Mouse (Mus musculus) heart, adult 8-10 months (tissue): ENCODE measurements around the gene Vps52. TPM values are rescaled to one million over a fixed set of nuclear protein-coding genes. Genes with fewer than 3 reads are reported as not detected.
"Not testable (repeated sequence)": the region's sequence is repeated elsewhere in the genome, so short reads cannot be mapped to it uniquely, and the experiment has no call there.

ENCODE experiments used
- DNase-seq: peaks from one replicate; pipeline ENCODE4 v3.0.0; 2022; ENCODE audit warnings: low spot score
- total RNA-seq, 4 experiments: library from RNA; stranded (reverse); gene quantifications; 2 replicates each; pipeline ENCODE4 v1.2.4; 2022

Gene Vps52
- total RNA-seq, 4 experiments from 2014 or later, result 35.6 to 45.0 (median 41.6) TPM

- no peak for DNase-seq
Observed at GRCm38 (mm10) chr17:33941381-33941780, 14.2 kb upstream of the Vps52 start.

DNA sequence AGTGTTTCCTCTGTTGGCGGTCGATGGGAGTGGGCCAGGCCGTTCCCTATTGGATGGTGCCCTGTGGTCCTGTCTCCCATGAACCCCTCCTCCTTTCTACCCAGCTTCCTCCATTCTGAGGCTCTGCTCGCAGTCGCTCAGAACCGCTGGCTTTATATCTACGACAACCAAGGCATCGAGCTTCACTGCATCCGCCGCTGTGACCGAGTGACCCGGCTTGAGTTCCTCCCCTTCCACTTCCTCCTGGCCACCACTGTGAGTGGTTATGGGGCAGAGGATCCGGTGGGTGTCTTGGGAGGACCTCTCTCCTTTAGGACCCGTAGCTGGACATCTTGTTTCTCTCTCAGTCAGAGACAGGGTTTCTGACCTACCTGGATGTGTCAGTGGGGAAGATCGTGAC is 12.2 kb upstream of the Vps52 start:
- DNase-seq, result no peak

DNA sequence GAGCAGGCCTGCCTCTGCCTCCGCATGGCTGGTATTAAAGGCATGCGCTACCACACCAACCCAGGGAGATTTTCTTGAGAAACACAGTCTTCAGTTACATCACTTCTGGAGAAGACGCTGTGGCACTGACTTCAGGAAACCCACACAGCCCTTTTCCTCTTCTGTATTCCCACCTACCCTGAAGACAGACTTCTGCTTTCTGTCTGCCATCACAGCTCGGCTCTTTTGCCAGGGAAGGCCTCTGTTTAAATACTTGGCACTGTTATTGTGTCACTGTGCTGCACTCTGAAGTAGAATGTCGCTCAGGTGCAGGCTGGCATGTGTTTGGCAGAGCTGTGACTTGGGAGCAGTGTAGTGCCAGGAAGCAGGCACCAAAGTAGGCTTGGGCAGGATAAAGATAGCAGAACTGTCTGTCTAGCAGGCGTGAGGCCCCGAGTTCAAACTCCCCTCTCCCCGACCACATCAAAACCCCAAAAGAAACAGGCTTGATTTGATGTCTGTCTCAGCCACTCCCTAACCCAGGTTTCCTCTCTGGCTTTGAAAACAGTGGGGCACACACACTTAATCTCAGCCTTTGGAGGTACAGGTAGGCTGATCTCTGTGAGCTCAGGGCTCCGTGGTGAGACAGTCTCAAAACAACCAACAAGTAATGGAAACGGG is 8.1 kb upstream of the Vps52 start:
- DNase-seq, result no peak

- no peak for DNase-seq
Observed at GRCm38 (mm10) chr17:33948090-33948904, 7.3 kb upstream of the Vps52 start.

GRCm38 (mm10) chr17:33948905-33949537 is 6.6 kb upstream of the Vps52 start:
- no peak for DNase-seq

GRCm38 (mm10) chr17:33950131-33950625 is 5.4 kb upstream of the Vps52 start:
- DNase-seq, result no peak

DNA sequence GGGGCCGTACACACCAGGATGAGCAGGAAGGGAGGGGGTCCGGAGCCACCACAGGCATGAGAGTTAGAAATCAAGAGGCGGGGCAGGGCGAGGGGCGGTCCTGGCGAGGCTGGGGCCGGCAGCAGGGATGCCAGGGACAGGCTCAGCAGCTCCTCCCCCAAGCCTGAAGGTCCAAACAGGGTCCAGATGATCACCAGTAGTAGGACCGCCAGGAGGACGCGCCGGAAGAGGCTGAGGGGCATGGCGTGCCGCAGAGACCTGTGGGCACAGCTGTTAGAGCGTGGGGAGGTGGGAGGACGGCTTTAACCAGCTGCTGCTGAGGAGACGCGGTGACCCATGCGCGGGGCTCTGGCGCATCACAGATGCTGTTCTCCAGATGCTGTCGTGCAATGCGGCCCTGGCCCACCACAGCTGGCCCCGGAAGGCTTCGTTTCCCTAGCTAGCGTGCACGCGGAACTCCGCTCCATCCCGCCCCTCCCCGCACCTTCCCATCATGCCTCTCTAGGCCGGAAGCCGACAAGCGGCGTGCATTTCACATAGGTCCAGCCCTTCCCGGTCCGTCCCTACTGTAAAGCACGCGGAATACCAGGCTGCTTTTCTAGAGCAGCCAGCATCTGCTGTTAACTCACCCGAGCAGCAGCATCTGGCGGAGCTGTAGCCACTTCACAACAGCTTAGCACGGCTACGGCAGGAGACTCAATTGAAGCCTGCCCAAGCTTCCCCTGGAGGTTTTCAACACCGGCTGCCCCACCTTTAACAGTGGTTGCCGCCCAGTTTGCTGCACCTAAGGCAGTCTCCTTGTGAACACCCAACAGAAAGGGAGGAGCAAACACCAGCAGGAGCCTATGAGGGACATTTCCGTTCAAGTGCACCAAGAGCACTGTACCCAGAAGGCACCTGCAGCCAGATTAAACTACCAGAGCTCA is 4.3 kb upstream of the Vps52 start, which contains the start of gene B3galt4:
B3galt4 (minus strand) TSS at position 468 of the 926 bp plus-strand sequence.
- DNase-seq, result peak; percentile 74

- not testable (repeated sequence) for DNase-seq
Observed at GRCm38 (mm10) chr17:33952015-33952414, 3.6 kb upstream of the Vps52 start.

DNA sequence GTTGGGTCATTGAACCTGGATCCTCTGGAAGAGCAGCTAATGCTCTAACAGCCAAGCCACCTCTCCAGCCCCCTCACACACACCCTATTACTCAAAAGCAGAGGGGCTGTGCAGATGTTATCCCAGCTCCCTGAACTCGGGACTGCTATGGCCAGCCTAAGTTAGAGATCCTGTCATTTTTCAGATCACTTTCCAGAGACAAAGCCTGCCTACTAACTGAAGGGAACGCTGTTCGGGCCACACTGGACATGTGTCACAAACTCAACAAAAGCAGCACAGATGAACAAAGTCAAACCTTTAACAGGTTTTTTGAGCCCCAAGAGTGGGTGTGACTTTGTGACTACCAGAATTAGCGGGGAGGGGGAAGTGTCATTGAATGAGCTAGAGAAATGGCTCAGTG is 2.7 kb upstream of the Vps52 start:
- no peak for DNase-seq

GRCm38 (mm10) chr17:33953310-33953709 is 2.3 kb upstream of the Vps52 start:
- DNase-seq, result no peak

DNA sequence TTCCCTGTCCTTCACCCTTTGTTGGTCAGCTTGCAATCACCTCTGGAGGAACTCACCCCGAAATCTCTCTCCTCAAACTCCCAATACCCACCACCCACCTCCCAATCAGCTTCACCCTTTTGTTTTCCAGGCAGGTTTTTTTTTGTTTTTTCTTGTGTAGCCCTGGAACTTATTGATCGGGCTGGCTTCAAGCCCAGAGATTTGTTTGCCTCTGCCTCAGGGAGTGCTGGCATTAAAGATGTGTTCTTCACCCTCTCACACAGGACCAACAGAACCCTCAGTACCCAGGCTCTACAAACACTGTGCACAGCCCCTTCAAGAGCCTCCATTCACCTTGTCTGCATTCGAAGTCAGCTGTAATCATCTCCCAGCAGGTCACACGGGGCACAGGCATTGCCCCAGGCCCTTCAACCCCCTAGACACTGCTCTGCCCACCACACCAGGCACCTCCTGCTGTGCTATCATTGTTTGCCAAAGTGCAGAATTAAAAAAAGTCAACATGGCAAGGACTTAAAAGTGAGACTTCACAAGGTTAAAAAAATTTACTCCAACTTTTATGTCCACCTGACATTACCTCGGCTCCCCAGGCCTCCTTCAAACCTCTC is 1.5 kb upstream of the Vps52 start:
- DNase-seq, result no peak

GRCm38 (mm10) chr17:33954646-33955554 is 712 bp upstream of the Vps52 start:
- DNase-seq, result no peak

- DNase-seq, result no peak
Observed at GRCm38 (mm10) chr17:33956336-33956735, 724 bp downstream of the Vps52 start.

DNA sequence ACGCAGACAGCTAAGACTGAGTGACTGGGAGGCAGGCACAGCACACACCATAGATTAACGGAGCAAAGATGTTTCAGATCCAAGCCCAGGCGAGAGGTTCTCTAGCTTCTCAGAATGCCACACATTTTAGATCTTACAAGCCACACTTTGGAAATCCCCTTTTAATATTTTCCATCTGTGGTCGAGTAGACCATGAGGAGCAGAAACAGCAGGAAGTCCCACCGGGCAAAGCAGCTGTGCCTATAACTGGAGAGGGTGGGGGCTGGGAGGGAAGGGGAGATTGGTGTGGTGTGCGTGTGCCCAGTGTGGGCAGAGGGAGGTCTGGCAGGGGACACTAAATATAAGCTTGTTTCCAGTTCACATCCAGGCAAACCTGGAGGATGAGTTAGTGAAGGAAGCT is 1.9 kb downstream of the Vps52 start:
- no peak for DNase-seq

- DNase-seq, result no peak
Observed at GRCm38 (mm10) chr17:33958451-33958850, 2.8 kb downstream of the Vps52 start.

DNA sequence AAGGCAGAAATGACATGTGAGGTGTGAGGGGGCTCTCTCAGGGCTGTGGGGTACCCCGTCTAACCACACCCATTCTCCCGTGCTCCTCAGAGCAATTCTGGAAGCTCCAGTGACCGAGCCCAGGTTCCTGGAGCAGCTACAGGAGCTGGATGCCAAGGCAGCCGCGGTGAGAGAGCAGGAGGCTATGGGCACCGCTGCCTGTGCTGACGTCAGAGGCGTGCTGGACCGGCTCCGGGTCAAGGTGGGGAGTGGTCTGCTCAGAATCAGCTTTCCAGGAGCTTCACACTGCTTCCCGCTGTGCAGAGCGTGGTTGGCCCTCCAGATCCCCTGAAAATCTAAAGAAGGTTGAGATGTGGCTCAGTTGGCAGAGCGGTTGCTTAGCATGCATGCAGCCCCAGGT is 3.5 kb downstream of the Vps52 start:
- DNase-seq, result no peak

- DNase-seq, result no peak
Observed at GRCm38 (mm10) chr17:33959948-33960347, 4.3 kb downstream of the Vps52 start.

GRCm38 (mm10) chr17:33962876-33963275 is 7.3 kb downstream of the Vps52 start:
- no peak for DNase-seq

GRCm38 (mm10) chr17:33965082-33965845 is 9.7 kb downstream of the Vps52 start:
- no peak for DNase-seq
